In the genomic region with DNA sequence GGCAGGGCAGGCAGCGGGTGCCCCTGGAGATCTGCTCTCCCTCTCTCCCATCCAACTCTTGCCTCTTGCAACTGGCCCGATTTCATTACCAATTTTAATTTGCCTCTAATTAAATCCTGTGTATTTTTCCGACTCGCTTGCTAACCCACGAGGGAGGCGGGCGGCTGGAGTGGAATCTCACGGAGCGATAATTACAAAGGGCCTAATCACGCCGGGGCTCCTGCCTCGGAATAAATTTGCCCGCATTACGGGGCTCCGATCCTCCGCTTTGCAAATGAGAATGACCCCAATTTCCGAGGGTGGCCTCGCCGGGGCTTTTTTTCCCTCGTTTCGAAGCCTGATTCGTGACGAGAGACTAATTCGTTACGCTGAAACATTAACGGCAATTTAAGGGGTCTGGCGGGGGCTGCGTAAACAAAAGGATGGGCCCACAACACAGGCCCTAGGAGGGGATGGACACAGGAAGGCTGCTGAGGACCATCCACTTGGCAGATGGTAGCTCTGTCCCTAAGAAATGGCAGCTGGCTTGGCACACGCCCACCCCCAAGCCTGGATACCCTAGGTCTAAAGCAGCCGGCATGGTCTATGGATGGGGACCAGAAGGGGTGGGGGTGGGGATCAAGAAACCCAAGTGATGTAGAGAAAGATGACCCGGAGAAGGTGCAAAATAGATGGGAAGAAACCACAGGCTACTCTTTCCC, we compare ENCODE assay signal across 12 mouse cellular contexts. TPM values are rescaled to one million over a fixed set of nuclear protein-coding genes. Genes with fewer than 3 reads are reported as not detected.
DNase-seq lines count a peak whose midpoint lies in the region; ATAC-seq lines count a peak whose summit lies in the region.
"Had no signal": no experiment of that assay in that cellular context is flagged by ENCODE, and none has a peak within 500 bp of the region (broad histone marks: within the 10 kb centered on the region; RNA-seq: fewer than 3 reads in every experiment).

No protein-coding gene starts in this region.

- H3K9me3 ChIP-seq in neural tube, embryonic 11.5 days (ENCODE audit: control insufficient read depth, low read length), result no peaks in the 10 kb centered on the region
- no peaks in the 10 kb centered on the region for H3K9me3 ChIP-seq in hindbrain, embryonic 11.5 days (ENCODE audit: control insufficient read depth, low read length)
- H3K9me3 ChIP-seq in midbrain, embryonic 13.5 days, result no peaks in the 10 kb centered on the region
- H3K9me3 ChIP-seq: kidney, embryonic 15.5 days; limb, embryonic 15.5 days had no signal

- H3K9ac ChIP-seq in neural tube, embryonic 11.5 days (ENCODE audit: low read length), result peak overlapping the region; percentile 7; the same call in 1 of the 2 replicates
- H3K9ac ChIP-seq in hindbrain, embryonic 11.5 days (ENCODE audit: low read depth, low read length), result no peak overlapping the region
- no peak overlapping the region for H3K9ac ChIP-seq in midbrain, embryonic 13.5 days (replicated peaks)
- H3K9ac ChIP-seq: kidney, embryonic 15.5 days; limb, embryonic 15.5 days had no signal

- peaks cover 11% of the 10 kb centered on the region for H3K36me3 ChIP-seq in neural tube, embryonic 11.5 days (ENCODE audit: control insufficient read depth, insufficient read depth, low read length)
- peaks cover 3% of the 10 kb centered on the region; the same call in 1 of the 2 replicates for H3K36me3 ChIP-seq in hindbrain, embryonic 11.5 days (ENCODE audit: control insufficient read depth, insufficient read depth, low read length)
- peaks cover 52% of the 10 kb centered on the region for H3K36me3 ChIP-seq in midbrain, embryonic 13.5 days

- peak; percentile 56 for ATAC-seq in neural tube, embryonic 11.5 days (ENCODE audit: insufficient read depth, low FRiP score, low TSS enrichment)
- ATAC-seq in hindbrain, embryonic 11.5 days (ENCODE audit: low FRiP score), result peak; percentile 55
- peak; percentile 54 for ATAC-seq in midbrain, embryonic 13.5 days

- H3K4me3 ChIP-seq in neural tube, embryonic 11.5 days (ENCODE audit: low read depth, low read length), result no peak overlapping the region
- H3K4me3 ChIP-seq in hindbrain, embryonic 11.5 days (ENCODE audit: low read depth, low read length), result no peak overlapping the region
- H3K4me3 ChIP-seq in midbrain, embryonic 13.5 days (replicated peaks), result no peak overlapping the region
- H3K4me3 ChIP-seq: erythroblast, embryonic 14.5 days; limb, embryonic 15.5 days had no signal

- WGBS in neural tube, embryonic 11.5 days, result 54% methylated on average over 31 of the region's 31 CpGs
- 70% methylated on average over 31 of the region's 31 CpGs for WGBS in hindbrain, embryonic 11.5 days
- WGBS in midbrain, embryonic 13.5 days, result 25% methylated on average over 31 of the region's 31 CpGs

- H3K27me3 ChIP-seq in neural tube, embryonic 11.5 days (ENCODE audit: control insufficient read depth, insufficient read depth, low read length), result no peaks in the 10 kb centered on the region
- no peaks in the 10 kb centered on the region for H3K27me3 ChIP-seq in hindbrain, embryonic 11.5 days (ENCODE audit: control insufficient read depth, insufficient read depth, low read length)
- H3K27me3 ChIP-seq in midbrain, embryonic 13.5 days, result no peaks in the 10 kb centered on the region
- H3K27me3 ChIP-seq: kidney, embryonic 15.5 days; limb, embryonic 15.5 days had no signal

- H3K4me2 ChIP-seq in neural tube, embryonic 11.5 days (ENCODE audit: low read depth), result no peak overlapping the region
- H3K4me2 ChIP-seq in hindbrain, embryonic 11.5 days (replicated peaks; ENCODE audit: low read depth, low read length), result no peak overlapping the region
- H3K4me2 ChIP-seq in midbrain, embryonic 13.5 days (replicated peaks), result peak overlapping the region; percentile 11
- H3K4me2 ChIP-seq: limb, embryonic 15.5 days had no signal

- intact Hi-C loops in left cerebral cortex, postnatal 36 days (cut with DNase I), result loop anchor here (1.0 to 2.0 kb wide), 2 partner anchors 173 to 228 kb away; no protein-coding TSS in a partner anchor

- peaks cover 11% of the 10 kb centered on the region for H3K4me1 ChIP-seq in neural tube, embryonic 11.5 days (ENCODE audit: control insufficient read depth, insufficient read depth, low read length)
- H3K4me1 ChIP-seq in hindbrain, embryonic 11.5 days (replicated peaks; ENCODE audit: control insufficient read depth, insufficient read depth, low read length), result peaks cover 12% of the 10 kb centered on the region
- peaks cover 71% of the 10 kb centered on the region for H3K4me1 ChIP-seq in midbrain, embryonic 13.5 days (replicated peaks)

- peak overlapping the region; percentile 42 for H3K27ac ChIP-seq in neural tube, embryonic 11.5 days (ENCODE audit: low read depth, low read length)
- peak overlapping the region; percentile 66 for H3K27ac ChIP-seq in hindbrain, embryonic 11.5 days (ENCODE audit: low read depth, low read length)
- H3K27ac ChIP-seq in midbrain, embryonic 13.5 days, result peak overlapping the region; percentile 83
- H3K27ac ChIP-seq: kidney, embryonic 15.5 days; limb, embryonic 15.5 days had no signal

- peak; percentile 40 for DNase-seq in neural tube, embryonic 11.5 days (ENCODE audit: low spot score)
- no peak for DNase-seq in neural tube, embryonic 10.5 days (ENCODE audit: extremely low spot score, low spot score)
- peak; percentile 48 for DNase-seq in hindbrain, embryonic 11.5 days (ENCODE audit: low spot score)
- no peak for DNase-seq in frontal cortex, postnatal 14 days (ENCODE audit: low spot score in 2 of 2)
- DNase-seq in left cerebral cortex, postnatal 36 days (ENCODE audit: low spot score in 2 of 2), result no peak
- no peak for DNase-seq in ovary, postnatal 10 days (ENCODE audit: low spot score)
- DNase-seq: gastrocnemius, postnatal 10 days; lung, adult 2 months had no signal

RNA-seq across cellular contexts. Expression of a gene that starts 38.0 kb away (rescaled TPM):
- polyA plus RNA-seq in neural tube, embryonic 11.5 days (2014; fragmentation: Nextera tagmentation; extraction: Ambion mirVana), result 43.4 and 50.3 TPM in 2 replicates
- 39.0 and 40.5 TPM in 2 replicates for polyA plus RNA-seq in hindbrain, embryonic 11.5 days (2014; fragmentation: Nextera tagmentation; extraction: Ambion mirVana)
- polyA plus RNA-seq in midbrain, embryonic 13.5 days (2015; fragmentation: Nextera tagmentation; extraction: Ambion mirVana), result 2.8 and 4.4 TPM in 2 replicates
- total RNA-seq in left cerebral cortex, postnatal 36 days (2021), result 1 to 10 TPM in 1 of 2 experiments, under 1 TPM in 1; 0.81 to 1.1 TPM

RNA-seq across cellular contexts. Expression of a gene that starts 52.0 kb away (rescaled TPM):
- 34.5 and 35.8 TPM in 2 replicates for polyA plus RNA-seq in neural tube, embryonic 11.5 days (2014; fragmentation: Nextera tagmentation; extraction: Ambion mirVana)
- polyA plus RNA-seq in hindbrain, embryonic 11.5 days (2014; fragmentation: Nextera tagmentation; extraction: Ambion mirVana), result 23.9 and 28.4 TPM in 2 replicates
- polyA plus RNA-seq in midbrain, embryonic 13.5 days (2015; fragmentation: Nextera tagmentation; extraction: Ambion mirVana), result 16.0 and 25.2 TPM in 2 replicates
- total RNA-seq in left cerebral cortex, postnatal 36 days (2021), result 10 to 100 TPM; 44.1 to 55.9 TPM

Comparison
In these comparisons a context has a peak if more than half of its experiments do, and no peak if none do; other contexts are left out.
1. DNase-seq: peak in neural tube, embryonic 11.5 days (single experiment) and hindbrain, embryonic 11.5 days (single experiment); none in neural tube, embryonic 10.5 days (single experiment), frontal cortex, postnatal 14 days (0 of 2), left cerebral cortex, postnatal 36 days (0 of 2) and ovary, postnatal 10 days (single experiment).
2. Peak in every context shown above with its lines, with median percentiles within 50 percentile points of each other: ATAC-seq and H3K27ac ChIP-seq.